Mouse (Mus musculus): ENCODE measurements around the gene Elovl6. TPM values are rescaled to one million over a fixed set of nuclear protein-coding genes. Genes with fewer than 3 reads are reported as not detected.

Elovl6 gene
- polyA plus RNA-seq, 1 experiment from 2014 or later, result 48.7 TPM

GRCm38 (mm10) chr3:129553661-129554060 is 21.5 kb downstream of the Elovl6 start:
- DNase-seq (ENCODE audit: low spot score) (no peak), ATAC-seq (replicated peaks; ENCODE audit: insufficient number of reproducible peaks, low FRiP score, low TSS enrichment, low read depth) (no peak)
- Histone ChIP-seq H3K4me2 (ENCODE audit: low read depth, low read length) (no peak overlapping the region), H3K36me3 (replicated peaks; ENCODE audit: control insufficient read depth, insufficient read depth, low read depth, low read length) (no peaks in the 10 kb centered on the region), H3K4me1 (ENCODE audit: control insufficient read depth, insufficient read depth, low read length) (no peaks in the 10 kb centered on the region; the same call in none of the 2 replicates), H3K9ac (replicated peaks; ENCODE audit: low read length) (no peak overlapping the region), H3K27ac (replicated peaks; ENCODE audit: low read depth, low read length) (no peak overlapping the region), H3K4me3 (ENCODE audit: low read depth, low read length) (no peak overlapping the region), H3K27me3 (ENCODE audit: control insufficient read depth, insufficient read depth, low read length) (no peaks in the 10 kb centered on the region), H3K9me3 (replicated peaks; ENCODE audit: control insufficient read depth, low read length) (no peaks in the 10 kb centered on the region)
- 91% methylated on average over 10 of the region's 10 CpGs for WGBS

- 94% methylated on average over 4 of the region's 4 CpGs for WGBS
- no peak overlapping the region for H3K4me3 ChIP-seq (ENCODE audit: low read depth, low read length)
- no peaks in the 10 kb centered on the region for H3K9me3 ChIP-seq (replicated peaks; ENCODE audit: control insufficient read depth, low read length)
- no peaks in the 10 kb centered on the region; the same call in none of the 2 replicates for H3K4me1 ChIP-seq (ENCODE audit: control insufficient read depth, insufficient read depth, low read length)
- H3K36me3 ChIP-seq (replicated peaks; ENCODE audit: control insufficient read depth, insufficient read depth, low read depth, low read length), result no peaks in the 10 kb centered on the region
- no peak for DNase-seq (ENCODE audit: low spot score)
- no peak overlapping the region for H3K9ac ChIP-seq (replicated peaks; ENCODE audit: low read length)
- ATAC-seq (replicated peaks; ENCODE audit: insufficient number of reproducible peaks, low FRiP score, low TSS enrichment, low read depth), result no peak
- no peak overlapping the region for H3K4me2 ChIP-seq (ENCODE audit: low read depth, low read length)
- no peak overlapping the region for H3K27ac ChIP-seq (replicated peaks; ENCODE audit: low read depth, low read length)
- no peaks in the 10 kb centered on the region for H3K27me3 ChIP-seq (ENCODE audit: control insufficient read depth, insufficient read depth, low read length)
These were observed 22.3 kb downstream of the Elovl6 start for GRCm38 (mm10) chr3:129554436-129554835.

- H3K36me3 ChIP-seq (replicated peaks; ENCODE audit: control insufficient read depth, insufficient read depth, low read depth, low read length), result no peaks in the 10 kb centered on the region
- WGBS, result 90% methylated on average over 9 of the region's 9 CpGs
- H3K4me2 ChIP-seq (ENCODE audit: low read depth, low read length), result no peak overlapping the region
These were observed 24.9 kb downstream of the Elovl6 start for GRCm38 (mm10) chr3:129557048-129557447.

GRCm38 (mm10) chr3:129557566-129557965 is 25.4 kb downstream of the Elovl6 start:
- H3K36me3 ChIP-seq (replicated peaks; ENCODE audit: control insufficient read depth, insufficient read depth, low read depth, low read length), result no peaks in the 10 kb centered on the region
- no peaks in the 10 kb centered on the region for H3K27me3 ChIP-seq (ENCODE audit: control insufficient read depth, insufficient read depth, low read length)
- no peak overlapping the region for H3K4me3 ChIP-seq (ENCODE audit: low read depth, low read length)
- H3K4me1 ChIP-seq (ENCODE audit: control insufficient read depth, insufficient read depth, low read length), result no peaks in the 10 kb centered on the region
- no peak overlapping the region for H3K4me2 ChIP-seq (ENCODE audit: low read depth, low read length)
- ATAC-seq (replicated peaks; ENCODE audit: insufficient number of reproducible peaks, low FRiP score, low TSS enrichment, low read depth), result no peak
- no peak for DNase-seq (ENCODE audit: low spot score)
- H3K27ac ChIP-seq (replicated peaks; ENCODE audit: low read depth, low read length), result no peak overlapping the region
- H3K9me3 ChIP-seq (replicated peaks; ENCODE audit: control insufficient read depth, low read length), result no peaks in the 10 kb centered on the region
- whole genome bisulfite sequencing, result 86% methylated on average over 7 of the region's 7 CpGs
- no peak overlapping the region for H3K9ac ChIP-seq (replicated peaks; ENCODE audit: low read length)

More at GRCm38 (mm10) chr3:129557048-129557447, 24.9 kb downstream of the Elovl6 start:
- no peak overlapping the region for H3K9ac ChIP-seq (replicated peaks; ENCODE audit: low read length)
- H3K27ac ChIP-seq (replicated peaks; ENCODE audit: low read depth, low read length), result no peak overlapping the region
- H3K9me3 ChIP-seq (replicated peaks; ENCODE audit: control insufficient read depth, low read length), result no peaks in the 10 kb centered on the region
- H3K4me3 ChIP-seq (ENCODE audit: low read depth, low read length), result no peak overlapping the region
- H3K4me1 ChIP-seq (ENCODE audit: control insufficient read depth, insufficient read depth, low read length), result no peaks in the 10 kb centered on the region
- DNase-seq (ENCODE audit: low spot score) (no peak), ATAC-seq (replicated peaks; ENCODE audit: insufficient number of reproducible peaks, low FRiP score, low TSS enrichment, low read depth) (no peak)
- H3K27me3 ChIP-seq (ENCODE audit: control insufficient read depth, insufficient read depth, low read length), result no peaks in the 10 kb centered on the region

- no peaks in the 10 kb centered on the region for H3K9me3 ChIP-seq (replicated peaks; ENCODE audit: control insufficient read depth, low read length)
- no peaks in the 10 kb centered on the region for H3K4me1 ChIP-seq (ENCODE audit: control insufficient read depth, insufficient read depth, low read length)
- H3K4me2 ChIP-seq (ENCODE audit: low read depth, low read length), result no peak overlapping the region
- no peak for ATAC-seq (replicated peaks; ENCODE audit: insufficient number of reproducible peaks, low FRiP score, low TSS enrichment, low read depth)
- no peaks in the 10 kb centered on the region for H3K27me3 ChIP-seq (ENCODE audit: control insufficient read depth, insufficient read depth, low read length)
- 92% methylated on average over 22 of the region's 22 CpGs for WGBS
- H3K36me3 ChIP-seq (replicated peaks; ENCODE audit: control insufficient read depth, insufficient read depth, low read depth, low read length), result no peaks in the 10 kb centered on the region
- H3K9ac ChIP-seq (replicated peaks; ENCODE audit: low read length), result no peak overlapping the region
- DNase-seq (ENCODE audit: low spot score), result no peak
- no peak overlapping the region for H3K4me3 ChIP-seq (ENCODE audit: low read depth, low read length)
- H3K27ac ChIP-seq (replicated peaks; ENCODE audit: low read depth, low read length), result no peak overlapping the region
These were observed 26.1 kb downstream of the Elovl6 start for GRCm38 (mm10) chr3:129558016-129558955.

DNA sequence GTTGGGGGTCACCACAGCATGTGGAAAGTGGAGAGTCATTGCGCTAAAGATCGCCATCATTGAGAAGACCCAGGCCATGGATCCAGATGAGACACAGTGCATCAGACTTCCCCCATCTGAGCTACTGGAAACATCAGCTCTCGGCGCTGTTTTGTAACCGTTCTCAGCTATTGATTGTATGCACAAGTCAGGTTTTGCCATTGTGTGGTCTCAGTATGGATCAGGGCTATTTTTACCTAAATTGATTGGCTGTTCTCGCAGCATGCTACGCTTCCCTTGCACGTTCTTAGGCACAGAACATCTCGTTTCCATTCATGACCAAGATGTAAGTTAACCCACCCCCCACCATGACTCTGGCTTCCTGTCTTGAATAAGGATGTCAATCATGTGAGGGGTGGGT is 27.9 kb downstream of the Elovl6 start:
- no peaks in the 10 kb centered on the region for H3K9me3 ChIP-seq (replicated peaks; ENCODE audit: control insufficient read depth, low read length)
- no peak overlapping the region for H3K27ac ChIP-seq (replicated peaks; ENCODE audit: low read depth, low read length)
- no peaks in the 10 kb centered on the region for H3K36me3 ChIP-seq (replicated peaks; ENCODE audit: control insufficient read depth, insufficient read depth, low read depth, low read length)
- ATAC-seq (replicated peaks; ENCODE audit: insufficient number of reproducible peaks, low FRiP score, low TSS enrichment, low read depth) (no peak), DNase-seq (ENCODE audit: low spot score) (no peak)
- H3K27me3 ChIP-seq (ENCODE audit: control insufficient read depth, insufficient read depth, low read length), result no peaks in the 10 kb centered on the region
- WGBS, result 92% methylated on average over 9 of the region's 9 CpGs
- H3K4me2 ChIP-seq (ENCODE audit: low read depth, low read length), result no peak overlapping the region
- no peaks in the 10 kb centered on the region for H3K4me1 ChIP-seq (ENCODE audit: control insufficient read depth, insufficient read depth, low read length)
- no peak overlapping the region for H3K9ac ChIP-seq (replicated peaks; ENCODE audit: low read length)
- H3K4me3 ChIP-seq (ENCODE audit: low read depth, low read length), result no peak overlapping the region

- 93% methylated on average over 10 of the region's 10 CpGs for WGBS
- no peak for ATAC-seq (replicated peaks; ENCODE audit: insufficient number of reproducible peaks, low FRiP score, low TSS enrichment, low read depth)
These were observed 28.9 kb downstream of the Elovl6 start for GRCm38 (mm10) chr3:129561011-129561410.

DNA sequence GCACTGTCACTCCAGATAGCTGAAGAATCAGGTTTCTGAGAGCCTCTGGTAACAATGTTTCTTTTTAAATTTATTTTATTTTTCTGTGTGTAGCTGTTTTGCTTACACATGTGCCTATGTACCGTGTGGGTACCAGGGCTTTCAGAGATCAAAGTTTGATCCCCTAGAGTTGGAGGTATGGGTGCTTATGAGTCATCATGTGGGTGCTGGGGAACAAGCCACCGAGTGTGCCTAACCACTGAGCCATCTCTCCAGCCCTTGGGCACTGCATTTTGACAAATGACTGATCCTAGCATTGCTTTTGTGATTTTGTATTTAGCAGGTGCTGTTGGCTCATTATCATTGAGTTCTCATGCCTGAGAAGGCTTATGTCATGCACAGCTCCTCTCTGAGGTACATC is 29.7 kb downstream of the Elovl6 start:
- Histone ChIP-seq H3K4me2 (ENCODE audit: low read depth, low read length) (no peak overlapping the region), H3K36me3 (replicated peaks; ENCODE audit: control insufficient read depth, insufficient read depth, low read depth, low read length) (no peaks in the 10 kb centered on the region), H3K4me3 (ENCODE audit: low read depth, low read length) (no peak overlapping the region), H3K9ac (replicated peaks; ENCODE audit: low read length) (no peak overlapping the region), H3K4me1 (ENCODE audit: control insufficient read depth, insufficient read depth, low read length) (no peaks in the 10 kb centered on the region), H3K27me3 (ENCODE audit: control insufficient read depth, insufficient read depth, low read length) (no peaks in the 10 kb centered on the region), H3K27ac (replicated peaks; ENCODE audit: low read depth, low read length) (no peak overlapping the region), H3K9me3 (replicated peaks; ENCODE audit: control insufficient read depth, low read length) (no peaks in the 10 kb centered on the region)
- DNase-seq (ENCODE audit: low spot score), result no peak
- 92% methylated on average over 2 of the region's 2 CpGs for WGBS
- ATAC-seq (replicated peaks; ENCODE audit: insufficient number of reproducible peaks, low FRiP score, low TSS enrichment, low read depth), result no peak

More at GRCm38 (mm10) chr3:129561011-129561410, 28.9 kb downstream of the Elovl6 start:
- Histone ChIP-seq H3K4me1 (ENCODE audit: control insufficient read depth, insufficient read depth, low read length) (no peaks in the 10 kb centered on the region), H3K4me2 (ENCODE audit: low read depth, low read length) (no peak overlapping the region), H3K9ac (replicated peaks; ENCODE audit: low read length) (no peak overlapping the region), H3K36me3 (replicated peaks; ENCODE audit: control insufficient read depth, insufficient read depth, low read depth, low read length) (no peaks in the 10 kb centered on the region), H3K4me3 (ENCODE audit: low read depth, low read length) (no peak overlapping the region), H3K9me3 (replicated peaks; ENCODE audit: control insufficient read depth, low read length) (no peaks in the 10 kb centered on the region), H3K27me3 (ENCODE audit: control insufficient read depth, insufficient read depth, low read length) (no peaks in the 10 kb centered on the region), H3K27ac (replicated peaks; ENCODE audit: low read depth, low read length) (no peak overlapping the region)
- no peak for DNase-seq (ENCODE audit: low spot score)

Data from embryonic facial prominence, embryonic 11.5 days (tissue).